Mouse (Mus musculus) spleen, postnatal 10 days (tissue): ENCODE measurements around the gene 4430402I18Rik.

Experiments used
- DNase-seq, 2 experiments: peaks; one replicate each; pipeline ENCODE4 v3.0.0; 2021 to 2022; ENCODE audit warnings: low spot score in 2 of 2

Gene 4430402I18Rik

GRCm38 (mm10) chr19:28900771-28901170, 66.8 kb downstream of the 4430402I18Rik start:
- DNase-seq: no peak

- no peak for DNase-seq
Observed at GRCm38 (mm10) chr19:28897497-28897896, 70.1 kb downstream of the 4430402I18Rik start.

- no peak for DNase-seq
Observed at GRCm38 (mm10) chr19:28896639-28897038, 71.0 kb downstream of the 4430402I18Rik start.

- no peak for DNase-seq
Observed at GRCm38 (mm10) chr19:28891864-28892263, 75.7 kb downstream of the 4430402I18Rik start.

GRCm38 (mm10) chr19:28891238-28891637, 76.4 kb downstream of the 4430402I18Rik start:
- no peak for DNase-seq

GRCm38 (mm10) chr19:28889251-28889650, 78.3 kb downstream of the 4430402I18Rik start:
- no peak for DNase-seq

GRCm38 (mm10) chr19:28888496-28888895, 79.1 kb downstream of the 4430402I18Rik start:
- no peak for DNase-seq

GRCm38 (mm10) chr19:28883126-28883525, 84.5 kb downstream of the 4430402I18Rik start:
- peak in 1 of 2 experiments; percentile 43 for DNase-seq

- DNase-seq: no peak
Observed at GRCm38 (mm10) chr19:28879476-28879875, 88.1 kb downstream of the 4430402I18Rik start.

- DNase-seq: no peak
Observed at GRCm38 (mm10) chr19:28870351-28870750, 97.2 kb downstream of the 4430402I18Rik start.

GRCm38 (mm10) chr19:28869251-28869855, 98.2 kb downstream of the 4430402I18Rik start:
- DNase-seq: no peak

GRCm38 (mm10) chr19:28865501-28865900, 102.1 kb downstream of the 4430402I18Rik start:
- DNase-seq: no peak

GRCm38 (mm10) chr19:28864981-28865380, 102.6 kb downstream of the 4430402I18Rik start:
- no peak for DNase-seq

- DNase-seq: no peak
Observed at GRCm38 (mm10) chr19:28863626-28864025, 104.0 kb downstream of the 4430402I18Rik start.

GRCm38 (mm10) chr19:28860246-28860645, 107.4 kb downstream of the 4430402I18Rik start:
- no peak for DNase-seq

GRCm38 (mm10) chr19:28854831-28855230, 112.8 kb downstream of the 4430402I18Rik start:
- no peak for DNase-seq

- no peak for DNase-seq
Observed at GRCm38 (mm10) chr19:28852001-28852400, 115.6 kb downstream of the 4430402I18Rik start.

- DNase-seq: no peak
Observed at GRCm38 (mm10) chr19:28850510-28850909, 117.1 kb downstream of the 4430402I18Rik start.

GRCm38 (mm10) chr19:28844946-28845710, 122.5 kb downstream of the 4430402I18Rik start:
- no peak for DNase-seq
